Comparison of ENCODE assay signal across 10 mouse cellular contexts in the genomic region with DNA sequence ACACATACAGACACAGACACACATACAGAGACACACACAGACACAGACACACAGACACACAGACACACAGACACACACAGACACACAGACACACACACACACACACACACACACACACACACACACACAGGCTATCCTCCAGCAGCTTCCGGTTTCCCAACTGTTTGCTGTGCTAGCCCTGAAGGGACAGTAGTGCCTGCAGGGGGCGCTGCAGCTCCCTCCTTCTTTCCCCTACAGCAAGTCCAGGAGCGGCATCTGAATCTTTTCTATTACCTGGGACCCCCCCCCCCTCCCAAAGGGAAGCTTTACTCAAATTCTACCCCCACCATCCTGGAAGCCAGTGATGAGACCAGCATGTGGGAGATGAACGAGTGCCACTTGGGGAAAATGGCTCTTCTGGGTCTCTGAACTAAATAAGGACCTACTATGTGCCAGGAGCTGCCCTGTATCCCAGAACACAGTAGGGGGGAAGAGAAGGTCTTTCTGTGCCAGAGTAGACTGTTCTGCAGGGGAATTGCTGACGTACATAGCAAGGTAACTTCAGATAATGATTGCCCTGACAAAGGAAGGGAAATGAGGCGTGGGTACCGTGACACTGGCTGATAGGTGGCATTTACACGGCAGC. TPM values are rescaled to one million over a fixed set of nuclear protein-coding genes. Genes with fewer than 3 reads are reported as not detected.
A peak's percentile ranks its signal among the peaks of the same experiment; 100 is the strongest.
DNase-seq lines count a peak whose midpoint lies in the region; ATAC-seq and TF ChIP-seq lines count a peak whose summit lies in the region.
"Had no signal": no experiment of that assay in that cellular context is flagged by ENCODE, and none has a peak within 500 bp of the region (broad histone marks: within the 10 kb centered on the region; RNA-seq: fewer than 3 reads in every experiment).

No protein-coding gene starts in this region.

- no peak for ATAC-seq in heart, embryonic 11.5 days (replicated peaks; ENCODE audit: insufficient number of reproducible peaks, low FRiP score, low TSS enrichment)
- no peak for ATAC-seq in midbrain, postnatal 0 days (ENCODE audit: low FRiP score)
- no peak for ATAC-seq in midbrain, embryonic 16.5 days
- ATAC-seq in megakaryocyte progenitor cell, adult 5-6 weeks (replicated peaks; ENCODE audit: poor library complexity) = peak; percentile 54
- no peak for ATAC-seq in activated CD4-positive, CD25-positive, alpha-beta regulatory T cell, adult 4 months

- no peak overlapping the region for H3K4me2 ChIP-seq in heart, embryonic 11.5 days
- no peak overlapping the region for H3K4me2 ChIP-seq in midbrain, postnatal 0 days (ENCODE audit: low read depth, low read length, poor library complexity, severe bottlenecking)
- no peak overlapping the region for H3K4me2 ChIP-seq in midbrain, embryonic 16.5 days (ENCODE audit: low read length)
- H3K4me2 ChIP-seq: embryonic facial prominence, embryonic 13.5 days; liver, embryonic 13.5 days had no signal

- H3K9me3 ChIP-seq in heart, embryonic 11.5 days (replicated peaks; ENCODE audit: control insufficient read depth, low read length) = no peaks in the 10 kb centered on the region
- H3K9me3 ChIP-seq in midbrain, postnatal 0 days (ENCODE audit: low read length) = no peaks in the 10 kb centered on the region
- H3K9me3 ChIP-seq in midbrain, embryonic 16.5 days (replicated peaks; ENCODE audit: control insufficient read depth, low read length, poor library complexity, severe bottlenecking) = no peaks in the 10 kb centered on the region
- H3K9me3 ChIP-seq: embryonic facial prominence, embryonic 13.5 days; liver, embryonic 13.5 days had no signal

- no peak overlapping the region for H3K9ac ChIP-seq in heart, embryonic 11.5 days (ENCODE audit: low read depth, low read length)
- no peak overlapping the region for H3K9ac ChIP-seq in midbrain, postnatal 0 days (replicated peaks; ENCODE audit: low read length, poor library complexity, severe bottlenecking)
- no peak overlapping the region for H3K9ac ChIP-seq in midbrain, embryonic 16.5 days (ENCODE audit: low read depth, low read length)
- H3K9ac ChIP-seq: embryonic facial prominence, embryonic 13.5 days; liver, embryonic 13.5 days had no signal

- peak; percentile 64 for DNase-seq in heart, postnatal 4 days
- peak; percentile 66 for DNase-seq in midbrain, postnatal 0 days (ENCODE audit: low spot score)
- peak; percentile 66 for DNase-seq in R1 (ENCODE audit: low read depth, low spot score)
- DNase-seq in thymus, adult 18-20 months = no peak
- DNase-seq: liver, embryonic 13.5 days had no signal

- H3K4me1 ChIP-seq in heart, embryonic 11.5 days (ENCODE audit: control insufficient read depth, insufficient read depth, low read length) = peaks cover 9% of the 10 kb centered on the region
- peaks cover 9% of the 10 kb centered on the region for H3K4me1 ChIP-seq in midbrain, postnatal 0 days (ENCODE audit: insufficient read depth, low read length)
- H3K4me1 ChIP-seq in midbrain, embryonic 16.5 days (ENCODE audit: control insufficient read depth, insufficient read depth, low read length) = peaks cover 22% of the 10 kb centered on the region

- H3K27ac ChIP-seq in heart, embryonic 11.5 days (ENCODE audit: low read depth, low read length) = no peak overlapping the region
- H3K27ac ChIP-seq in midbrain, postnatal 0 days (ENCODE audit: low read depth, low read length) = no peak overlapping the region
- H3K27ac ChIP-seq in midbrain, embryonic 16.5 days (ENCODE audit: low read length) = no peak overlapping the region
- H3K27ac ChIP-seq: embryonic facial prominence, embryonic 13.5 days; liver, embryonic 13.5 days had no signal

- WGBS in heart, embryonic 11.5 days (ENCODE audit: insufficient replicate concordance) = 71% methylated on average over 8 of the region's 8 CpGs
- WGBS in midbrain, postnatal 0 days = 68% methylated on average over 7 of the region's 8 CpGs
- 66% methylated on average over 7 of the region's 8 CpGs for WGBS in midbrain, embryonic 16.5 days

- H3K27me3 ChIP-seq in heart, embryonic 11.5 days (ENCODE audit: control insufficient read depth, insufficient read depth, low read length) = no peaks in the 10 kb centered on the region
- no peaks in the 10 kb centered on the region for H3K27me3 ChIP-seq in midbrain, postnatal 0 days (ENCODE audit: insufficient read depth, low read length)
- no peaks in the 10 kb centered on the region for H3K27me3 ChIP-seq in midbrain, embryonic 16.5 days (ENCODE audit: control insufficient read depth, insufficient read depth, low read depth, low read length)
- H3K27me3 ChIP-seq: embryonic facial prominence, embryonic 13.5 days had no signal

- peaks cover 2% of the 10 kb centered on the region; the same call in 1 of the 2 replicates for H3K36me3 ChIP-seq in heart, embryonic 11.5 days (ENCODE audit: control insufficient read depth, insufficient read depth, low read length)
- no peaks in the 10 kb centered on the region for H3K36me3 ChIP-seq in midbrain, postnatal 0 days (ENCODE audit: insufficient read depth, low read length)
- H3K36me3 ChIP-seq in midbrain, embryonic 16.5 days (ENCODE audit: control insufficient read depth, insufficient read depth, low read length) = no peaks in the 10 kb centered on the region
- H3K36me3 ChIP-seq: embryonic facial prominence, embryonic 13.5 days; liver, embryonic 13.5 days had no signal

- TF ChIP-seq CTCF in midbrain, postnatal 0 days (IDR thresholded peaks at IDR 0.05) = peak; percentile 65

- no peak overlapping the region for H3K4me3 ChIP-seq in heart, embryonic 11.5 days (ENCODE audit: low read depth, low read length)
- no peak overlapping the region for H3K4me3 ChIP-seq in midbrain, postnatal 0 days (ENCODE audit: low read depth, low read length)
- no peak overlapping the region for H3K4me3 ChIP-seq in midbrain, embryonic 16.5 days (ENCODE audit: low read depth, low read length)
- H3K4me3 ChIP-seq: embryonic facial prominence, embryonic 13.5 days; liver, embryonic 13.5 days had no signal

RNA-seq across cellular contexts. Expression of a gene that starts 4.1 kb away (rescaled TPM):
- 10 to 100 TPM; 46.4 to 49.9 TPM for total RNA-seq in heart, postnatal 4 days (2021)
- polyA plus RNA-seq in heart, embryonic 11.5 days (2014; fragmentation: Nextera tagmentation; extraction: Ambion mirVana) = 22.4 and 25.3 TPM in 2 replicates
- total RNA-seq in midbrain, postnatal 0 days (2014; rRNA removed) = 22.8 and 26.1 TPM in 2 replicates
- 9.1 and 9.4 TPM in 2 replicates for polyA plus RNA-seq in midbrain, postnatal 0 days (2015; fragmentation: Nextera tagmentation; extraction: Ambion mirVana)
- 6.7 and 9.2 TPM in 2 replicates for polyA plus RNA-seq in midbrain, embryonic 16.5 days (2015; fragmentation: Nextera tagmentation; extraction: Ambion mirVana)
- 31.0 and 32.8 TPM in 2 replicates for total RNA-seq in megakaryocyte progenitor cell, adult 5-6 weeks (2015)
- total RNA-seq in megakaryocyte progenitor cell, adult 5-6 weeks (2017) = 6.0 and 7.0 TPM in 2 replicates
- polyA plus RNA-seq in activated CD4-positive, CD25-positive, alpha-beta regulatory T cell, adult 4 months (2017; shearing (Covaris generic)) = under 1 TPM in 1 of 2 experiments, not detected in 1; 0.48 TPM

RNA-seq across cellular contexts. Expression of a gene that starts 20.9 kb away (rescaled TPM):
- 100 to 1,000 TPM; 145 to 150 TPM for total RNA-seq in heart, postnatal 4 days (2021)
- polyA plus RNA-seq in heart, embryonic 11.5 days (2014; fragmentation: Nextera tagmentation; extraction: Ambion mirVana) = 167 and 177 TPM in 2 replicates
- 135 and 167 TPM in 2 replicates for total RNA-seq in midbrain, postnatal 0 days (2014; rRNA removed)
- 191 and 196 TPM in 2 replicates for polyA plus RNA-seq in midbrain, postnatal 0 days (2015; fragmentation: Nextera tagmentation; extraction: Ambion mirVana)
- 169 and 175 TPM in 2 replicates for polyA plus RNA-seq in midbrain, embryonic 16.5 days (2015; fragmentation: Nextera tagmentation; extraction: Ambion mirVana)
- 59.1 and 69.8 TPM in 2 replicates for total RNA-seq in megakaryocyte progenitor cell, adult 5-6 weeks (2015)
- total RNA-seq in megakaryocyte progenitor cell, adult 5-6 weeks (2017) = 42.7 and 51.0 TPM in 2 replicates
- polyA plus RNA-seq in activated CD4-positive, CD25-positive, alpha-beta regulatory T cell, adult 4 months (2017; shearing (Covaris generic)) = 10 to 100 TPM; 86.0 to 87.7 TPM

RNA-seq across cellular contexts. Expression of a gene that starts 45.3 kb away (rescaled TPM):
- total RNA-seq in heart, postnatal 4 days (2021) = 1 to 10 TPM; 2.9 to 3.6 TPM
- polyA plus RNA-seq in heart, embryonic 11.5 days (2014; fragmentation: Nextera tagmentation; extraction: Ambion mirVana) = 5.6 and 6.6 TPM in 2 replicates
- total RNA-seq in midbrain, postnatal 0 days (2014; rRNA removed) = 1.5 and 2.0 TPM in 2 replicates
- polyA plus RNA-seq in midbrain, postnatal 0 days (2015; fragmentation: Nextera tagmentation; extraction: Ambion mirVana) = 0.91 and 1.3 TPM in 2 replicates
- 1.3 and 1.7 TPM in 2 replicates for polyA plus RNA-seq in midbrain, embryonic 16.5 days (2015; fragmentation: Nextera tagmentation; extraction: Ambion mirVana)
- 11.8 and 14.6 TPM in 2 replicates for total RNA-seq in megakaryocyte progenitor cell, adult 5-6 weeks (2015)
- 24.3 and 30.6 TPM in 2 replicates for total RNA-seq in megakaryocyte progenitor cell, adult 5-6 weeks (2017)
- 1 to 10 TPM in 1 of 2 experiments, under 1 TPM in 1; 0.70 to 3.2 TPM for polyA plus RNA-seq in activated CD4-positive, CD25-positive, alpha-beta regulatory T cell, adult 4 months (2017; shearing (Covaris generic))

RNA-seq across cellular contexts. Expression of a gene that starts 59.6 kb away (rescaled TPM):
- 1 to 10 TPM; 8.2 to 9.0 TPM for total RNA-seq in heart, postnatal 4 days (2021)
- 4.2 and 4.8 TPM in 2 replicates for polyA plus RNA-seq in heart, embryonic 11.5 days (2014; fragmentation: Nextera tagmentation; extraction: Ambion mirVana)
- total RNA-seq in midbrain, postnatal 0 days (2014; rRNA removed) = 69.2 and 97.8 TPM in 2 replicates
- polyA plus RNA-seq in midbrain, postnatal 0 days (2015; fragmentation: Nextera tagmentation; extraction: Ambion mirVana) = 38.9 and 41.3 TPM in 2 replicates
- polyA plus RNA-seq in midbrain, embryonic 16.5 days (2015; fragmentation: Nextera tagmentation; extraction: Ambion mirVana) = 27.2 and 36.2 TPM in 2 replicates
- total RNA-seq in megakaryocyte progenitor cell, adult 5-6 weeks (2015) = 5.2 and 7.3 TPM in 2 replicates
- 11.1 and 13.5 TPM in 2 replicates for total RNA-seq in megakaryocyte progenitor cell, adult 5-6 weeks (2017)
- polyA plus RNA-seq in activated CD4-positive, CD25-positive, alpha-beta regulatory T cell, adult 4 months (2017; shearing (Covaris generic)) = 10 to 100 TPM; 23.9 to 27.1 TPM

Comparison
In these comparisons a context has a peak if more than half of its experiments do, and no peak if none do; other contexts are left out.
1. DNase-seq: peak in heart, postnatal 4 days (single experiment), midbrain, postnatal 0 days (single experiment) and R1 (single experiment); none in thymus, adult 18-20 months (0 of 2).